Mouse (Mus musculus) hindbrain, embryonic 10.5 days (tissue): Measurements from ENCODE around the gene Ptch2. TPM values are rescaled to one million over a fixed set of nuclear protein-coding genes. Genes with fewer than 3 reads are reported as not detected.

Source experiments
- DNase-seq: peaks from one replicate; pipeline ENCODE4 v3.0.0-alpha.2; 2017; ENCODE audit warnings: low spot score
- H3K27ac ChIP-seq: fragments of 300-500 bp; sonication (generic); 2 replicates; pipeline ENCODE4 v1.5.1; 2016; ENCODE audit warnings: mild to moderate bottlenecking, moderate library complexity
- H3K27me3 ChIP-seq: fragments of 300-500 bp; sonication (generic); 2 replicates; pipeline ENCODE4 v1.6.1; 2016; ENCODE audit warnings: mild to moderate bottlenecking; ENCODE audit not compliant: poor library complexity, insufficient read depth, severe bottlenecking
- H3K36me3 ChIP-seq: fragments of 300-500 bp; sonication (generic); 2 replicates; pipeline ENCODE4 v1.6.1; 2016; ENCODE audit warnings: mild to moderate bottlenecking, moderate library complexity
- H3K4me1 ChIP-seq: fragments of 300-500 bp; sonication (generic); replicated peaks from 2 replicates; pipeline ENCODE4 v1.6.1; 2016; ENCODE audit warnings: mild to moderate bottlenecking
- H3K4me3 ChIP-seq: fragments of 300-500 bp; sonication (generic); 2 replicates; pipeline ENCODE4 v1.5.1; 2016; ENCODE audit warnings: mild to moderate bottlenecking, moderate library complexity
- H3K9me3 ChIP-seq: fragments of 300-500 bp; sonication (generic); 2 replicates; pipeline ENCODE4 v1.6.1; 2016; ENCODE audit warnings: mild to moderate bottlenecking, moderate library complexity
- WGBS: fragments of 180-500 bp; shearing (Covaris S2); methylation state at CpG from one replicate; pipeline ENCODE4 v1.1.7; 2016; 5-methylcytosine and 5-hydroxymethylcytosine counted together
- polyA plus RNA-seq: library from polyadenylated mRNA; unstranded; fragments of >200 nt; fragmentation: Nextera tagmentation; extraction: Ambion mirVana; gene quantifications from 2 replicates; pipeline ENCODE4 v1.2.1, GENCODE M21; 2016

Ptch2 gene
- polyA plus RNA-seq, 1 experiment from 2014 or later, result 6.9 TPM

DNA sequence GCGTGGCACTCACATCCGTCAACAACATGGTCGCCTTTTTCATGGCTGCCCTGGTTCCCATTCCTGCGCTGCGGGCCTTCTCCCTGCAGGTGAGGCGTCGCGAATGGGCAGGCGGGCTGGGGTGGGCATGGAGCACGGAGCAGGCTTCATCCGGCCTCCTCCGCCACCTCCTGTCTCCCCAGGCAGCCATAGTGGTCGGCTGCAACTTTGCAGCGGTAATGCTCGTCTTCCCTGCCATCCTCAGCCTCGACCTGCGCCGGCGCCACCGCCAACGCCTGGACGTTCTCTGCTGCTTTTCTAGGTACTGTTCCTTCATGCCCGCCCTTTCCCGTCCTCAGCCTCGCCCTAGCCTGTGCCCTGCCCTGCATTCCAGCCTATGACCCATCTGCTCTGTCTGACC is 13.5 kb downstream of the Ptch2 start:
- H3K27me3 ChIP-seq, result no peaks in the 10 kb centered on the region
- no peaks in the 10 kb centered on the region for H3K9me3 ChIP-seq
- DNase-seq, result no peak
- H3K36me3 ChIP-seq, result peaks cover 79% of the 10 kb centered on the region
- H3K4me3 ChIP-seq, result no peak overlapping the region
- peaks cover 7% of the 10 kb centered on the region for H3K4me1 ChIP-seq
- WGBS, result 94% methylated on average over 25 of the region's 25 CpGs
- no peak overlapping the region for H3K27ac ChIP-seq

DNA sequence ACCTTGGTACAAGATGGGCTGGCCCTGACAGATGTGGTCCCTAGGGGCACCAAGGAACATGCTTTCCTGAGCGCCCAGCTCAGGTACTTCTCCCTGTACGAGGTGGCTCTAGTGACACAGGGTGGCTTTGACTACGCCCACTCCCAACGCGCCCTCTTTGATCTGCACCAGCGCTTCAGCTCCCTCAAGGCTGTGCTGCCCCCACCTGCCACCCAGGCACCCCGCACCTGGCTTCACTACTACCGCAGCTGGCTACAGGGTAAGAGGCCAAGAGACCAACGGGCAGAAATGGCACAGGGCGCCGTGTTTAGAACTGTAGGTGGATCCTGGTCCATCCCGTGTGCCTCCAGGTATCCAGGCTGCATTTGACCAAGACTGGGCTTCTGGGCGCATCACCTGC is 14.4 kb downstream of the Ptch2 start:
- Histone ChIP-seq H3K4me3 (no peak overlapping the region), H3K36me3 (peaks cover 83% of the 10 kb centered on the region)
- no peak for DNase-seq

DNA sequence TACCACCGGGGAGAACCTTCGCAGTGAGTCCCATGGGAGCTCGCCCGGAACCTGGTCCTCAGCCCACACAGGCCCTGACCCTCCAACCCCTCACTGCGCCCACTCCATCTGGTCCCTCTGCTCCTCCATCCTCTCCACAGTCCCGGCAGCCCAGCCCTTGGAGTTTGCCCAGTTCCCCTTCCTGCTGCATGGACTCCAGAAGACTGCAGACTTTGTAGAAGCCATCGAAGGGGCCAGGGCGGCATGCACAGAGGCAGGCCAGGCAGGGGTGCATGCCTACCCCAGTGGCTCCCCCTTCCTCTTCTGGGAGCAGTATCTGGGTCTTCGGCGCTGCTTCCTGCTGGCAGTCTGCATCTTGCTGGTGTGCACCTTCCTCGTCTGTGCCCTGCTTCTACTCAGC is 15.1 kb downstream of the Ptch2 start:
- no peak overlapping the region for H3K27ac ChIP-seq
- H3K36me3 ChIP-seq, result peaks cover 75% of the 10 kb centered on the region
- H3K4me1 ChIP-seq, result 0 out of 2 replicates have a peak, but pooled peaks cover under 1% of the 10 kb centered on the region
- DNase-seq, result no peak
- no peaks in the 10 kb centered on the region for H3K27me3 ChIP-seq
- H3K4me3 ChIP-seq, result no peak overlapping the region
- 89% methylated on average over 11 of the region's 11 CpGs for WGBS
- H3K9me3 ChIP-seq, result no peaks in the 10 kb centered on the region

More for the DNA sequence above, 14.4 kb downstream of the Ptch2 start:
- no peaks in the 10 kb centered on the region for H3K9me3 ChIP-seq
- no peaks in the 10 kb centered on the region for H3K27me3 ChIP-seq
- WGBS, result 92% methylated on average over 13 of the region's 13 CpGs
- H3K27ac ChIP-seq, result no peak overlapping the region
- H3K4me1 ChIP-seq, result peaks cover 7% of the 10 kb centered on the region

DNA sequence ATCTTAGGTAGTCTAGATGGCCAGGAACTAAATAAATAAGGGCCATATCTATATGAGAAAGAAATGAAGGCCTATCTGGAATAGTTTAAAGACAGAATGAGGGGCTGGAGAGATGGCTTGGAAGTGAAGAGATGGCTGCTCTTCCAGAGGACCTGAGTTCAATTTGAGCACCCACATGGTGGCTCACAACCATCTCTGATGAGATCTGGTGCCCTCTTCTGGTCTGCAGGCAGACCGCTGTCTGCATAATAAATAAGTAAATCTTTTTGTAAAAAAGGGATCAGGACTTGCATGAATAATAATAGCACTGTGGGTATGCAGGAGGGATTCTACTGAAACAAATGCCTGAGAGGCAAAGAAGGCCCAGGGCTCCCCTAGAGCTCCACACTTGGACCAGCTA is 17.4 kb downstream of the Ptch2 start:
- H3K27me3 ChIP-seq, result no peaks in the 10 kb centered on the region
- no peak for DNase-seq
- no peaks in the 10 kb centered on the region for H3K9me3 ChIP-seq
- 83% methylated on average over 1 of the region's 1 CpGs for WGBS
- no peak overlapping the region for H3K4me3 ChIP-seq
- H3K27ac ChIP-seq, result no peak overlapping the region
- H3K4me1 ChIP-seq, result no peaks in the 10 kb centered on the region
- peaks cover 63% of the 10 kb centered on the region for H3K36me3 ChIP-seq

DNA sequence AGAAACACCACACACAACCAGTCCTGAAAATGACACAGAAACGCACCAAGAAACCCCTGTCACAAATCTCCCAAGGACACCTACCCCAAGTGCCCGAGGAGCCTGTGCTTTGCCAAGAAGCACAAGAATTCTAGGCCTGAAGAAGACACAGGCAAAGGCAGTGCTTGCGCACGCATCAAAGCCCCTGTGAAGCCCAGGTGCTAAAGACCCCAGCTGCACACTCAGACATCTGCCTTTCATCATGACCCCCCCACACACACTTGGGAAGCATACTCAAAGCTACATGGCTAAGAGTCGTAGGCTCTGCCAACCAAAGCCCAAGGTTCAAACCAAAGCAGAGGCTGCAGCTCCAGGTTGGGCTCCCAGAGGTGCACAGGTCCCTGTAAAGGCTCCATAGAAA is 19.7 kb downstream of the Ptch2 start:
- no peak overlapping the region for H3K4me3 ChIP-seq
- 90% methylated on average over 5 of the region's 5 CpGs for WGBS
- no peak overlapping the region for H3K27ac ChIP-seq
- H3K27me3 ChIP-seq, result no peaks in the 10 kb centered on the region
- no peak for DNase-seq
- peaks cover 40% of the 10 kb centered on the region for H3K36me3 ChIP-seq
- H3K4me1 ChIP-seq, result peaks cover 7% of the 10 kb centered on the region
- no peaks in the 10 kb centered on the region for H3K9me3 ChIP-seq

DNA sequence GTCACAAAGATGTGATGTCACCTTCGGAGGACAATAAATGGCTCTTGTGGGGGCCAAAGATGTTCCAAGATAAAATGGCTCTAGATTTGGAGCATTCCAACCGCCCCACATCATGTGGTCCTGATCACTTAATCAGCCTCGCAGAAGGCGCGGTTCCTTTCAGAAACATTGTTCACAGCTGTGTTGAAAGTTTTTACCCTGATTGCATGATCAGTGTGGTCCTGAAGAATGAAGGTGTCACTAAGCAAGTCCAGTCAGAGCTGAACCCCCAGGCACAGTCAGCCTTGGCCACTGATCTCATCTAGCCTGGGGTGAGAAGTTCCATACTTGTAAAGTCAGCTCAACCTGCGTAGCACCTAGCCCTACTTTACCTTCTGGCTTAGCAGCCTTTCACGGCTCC is 22.1 kb downstream of the Ptch2 start:
- Histone ChIP-seq H3K36me3 (peaks cover 22% of the 10 kb centered on the region), H3K9me3 (no peaks in the 10 kb centered on the region), H3K4me1 (peaks cover 16% of the 10 kb centered on the region), H3K4me3 (no peak overlapping the region), H3K27ac (no peak overlapping the region), H3K27me3 (no peaks in the 10 kb centered on the region)
- no peak for DNase-seq
- WGBS, result 94% methylated on average over 7 of the region's 7 CpGs

DNA sequence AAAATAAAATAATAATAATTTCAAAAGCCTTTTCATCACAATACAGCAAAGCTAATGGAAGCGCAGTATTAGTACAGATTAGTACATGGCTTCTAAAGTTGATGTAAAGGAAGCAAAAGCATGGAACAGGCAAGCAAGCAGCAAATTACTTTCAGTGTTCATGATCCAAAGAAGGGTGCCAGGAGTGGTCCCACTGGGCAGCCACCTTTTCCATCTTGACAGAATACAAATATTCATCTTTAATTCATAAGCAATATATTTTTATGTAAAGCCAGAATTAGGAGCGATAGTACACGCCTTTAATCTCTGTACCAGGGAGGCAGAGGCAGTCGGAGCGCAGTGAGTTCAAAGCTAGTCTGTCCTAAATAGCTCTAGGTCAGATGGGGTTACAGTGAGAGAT is 23.8 kb downstream of the Ptch2 start:
- Histone ChIP-seq H3K27ac (peak overlapping the region; percentile 95), H3K36me3 (peaks cover 5% of the 10 kb centered on the region), H3K4me3 (peak overlapping the region; percentile 80), H3K9me3 (no peaks in the 10 kb centered on the region), H3K27me3 (no peaks in the 10 kb centered on the region), H3K4me1 (peaks cover 25% of the 10 kb centered on the region)
- DNase-seq, result no peak
- 82% methylated on average over 5 of the region's 5 CpGs for WGBS

DNA sequence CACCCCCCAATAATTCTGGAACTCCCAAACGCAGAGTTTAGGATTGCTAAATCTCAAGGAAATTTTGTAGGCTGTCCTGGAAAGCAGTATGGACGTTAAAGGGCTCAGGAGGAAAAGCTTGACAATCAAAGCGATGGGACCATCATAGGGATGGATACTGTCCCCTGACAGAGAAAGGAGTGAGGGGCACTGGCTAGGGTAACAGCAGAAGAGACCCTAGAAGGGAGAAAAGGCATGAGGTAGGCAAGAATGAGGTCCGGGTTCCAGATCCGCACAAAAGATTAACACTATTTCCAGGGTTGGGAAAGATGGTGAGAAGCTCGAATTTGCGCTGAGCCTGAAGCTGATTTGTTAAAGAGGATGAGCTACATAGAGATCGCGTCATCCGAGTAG is 24.2 kb downstream of the Ptch2 start:
- peaks cover 29% of the 10 kb centered on the region for H3K4me1 ChIP-seq
- 8% methylated on average over 10 of the region's 10 CpGs for WGBS
- no peak for DNase-seq
- H3K4me3 ChIP-seq, result peak overlapping the region; percentile 80
- no peaks in the 10 kb centered on the region for H3K9me3 ChIP-seq
- H3K27me3 ChIP-seq, result no peaks in the 10 kb centered on the region
- H3K36me3 ChIP-seq, result peaks cover under 1% of the 10 kb centered on the region
- H3K27ac ChIP-seq, result peak overlapping the region; percentile 95

DNA sequence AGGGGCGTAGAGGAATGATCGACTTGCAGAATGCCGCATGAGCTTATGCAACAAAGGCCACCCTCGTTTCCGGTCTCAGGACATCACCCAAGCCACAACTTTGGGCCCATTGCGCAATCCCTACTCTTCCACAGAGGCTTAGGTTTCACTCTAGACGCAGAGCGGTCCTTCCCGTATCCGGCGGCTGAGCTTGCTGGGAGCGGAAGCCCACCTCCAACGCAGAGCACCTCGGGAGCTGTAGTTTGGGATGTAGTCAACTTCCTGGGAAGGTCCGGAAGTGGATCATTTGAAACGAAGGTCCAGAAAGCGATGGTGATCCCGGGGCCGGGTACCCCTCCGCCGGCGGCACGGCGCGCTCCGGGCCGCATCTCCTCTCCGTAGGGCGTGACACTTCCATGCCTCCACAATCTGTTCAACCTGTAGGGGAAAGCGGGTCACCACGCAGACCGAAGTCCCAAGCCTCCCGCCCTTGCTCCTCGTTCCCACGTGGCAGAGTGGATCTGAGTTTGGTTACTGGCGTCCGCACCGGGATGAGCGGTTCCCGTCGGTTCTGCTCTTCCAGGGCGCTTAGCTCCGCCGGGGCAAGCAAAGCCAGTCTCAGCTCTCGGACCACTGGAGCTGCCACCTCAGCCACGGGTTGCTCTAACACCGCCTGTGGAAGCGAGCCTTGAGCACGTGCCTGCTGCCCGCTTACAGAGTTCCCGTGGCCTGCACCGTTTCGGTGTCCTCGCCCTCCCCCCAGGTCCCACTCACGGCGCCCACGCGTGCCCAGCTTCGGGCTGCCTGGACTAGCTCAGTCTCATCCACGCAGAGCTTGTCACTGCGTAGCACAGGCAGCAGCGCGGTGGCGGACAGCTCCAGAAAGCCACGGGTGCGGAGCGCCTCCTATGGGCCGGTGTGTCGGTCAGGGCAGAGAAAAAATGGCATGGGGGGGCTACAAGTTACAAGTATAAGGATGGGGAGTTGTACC is 24.9 kb downstream of the Ptch2 start:
- WGBS, result under 1% methylated on average over 69 of the region's 69 CpGs
- peaks cover 36% of the 10 kb centered on the region for H3K4me1 ChIP-seq
- no peaks in the 10 kb centered on the region for H3K27me3 ChIP-seq
- no peaks in the 10 kb centered on the region for H3K36me3 ChIP-seq
- peak; percentile 95 for DNase-seq
- H3K9me3 ChIP-seq, result no peaks in the 10 kb centered on the region
- peak overlapping the region; percentile 95 for H3K27ac ChIP-seq
- peak overlapping the region; percentile 80 for H3K4me3 ChIP-seq

DNA sequence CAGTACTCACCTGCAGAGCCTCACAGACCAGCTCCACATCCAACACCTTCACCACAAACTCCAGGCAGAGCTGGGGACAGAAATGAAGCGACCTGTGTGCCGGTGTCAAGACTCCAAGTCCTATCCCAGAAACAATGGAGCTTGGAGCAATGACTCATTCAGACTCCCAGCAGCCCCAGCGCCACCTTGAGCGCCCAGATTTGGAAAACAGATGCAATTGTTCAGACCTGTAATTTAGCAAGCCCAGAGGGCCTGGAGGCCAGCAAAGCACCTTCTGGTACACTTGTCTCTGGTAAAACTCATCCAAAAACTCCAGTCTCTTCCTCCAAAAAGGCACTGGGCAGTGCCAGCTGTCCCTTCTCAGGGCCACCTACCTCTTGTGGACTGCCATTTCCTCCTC is 26.3 kb downstream of the Ptch2 start:
- H3K27me3 ChIP-seq, result no peaks in the 10 kb centered on the region
- H3K4me3 ChIP-seq, result no peak overlapping the region
- DNase-seq, result no peak
- H3K4me1 ChIP-seq, result peaks cover 51% of the 10 kb centered on the region
- 83% methylated on average over 4 of the region's 4 CpGs for WGBS
- peaks cover 8% of the 10 kb centered on the region; the same call in 1 of the 2 replicates for H3K36me3 ChIP-seq
- no peaks in the 10 kb centered on the region for H3K9me3 ChIP-seq
- H3K27ac ChIP-seq, result peak overlapping the region; percentile 18; the same call in 1 of the 2 replicates

DNA sequence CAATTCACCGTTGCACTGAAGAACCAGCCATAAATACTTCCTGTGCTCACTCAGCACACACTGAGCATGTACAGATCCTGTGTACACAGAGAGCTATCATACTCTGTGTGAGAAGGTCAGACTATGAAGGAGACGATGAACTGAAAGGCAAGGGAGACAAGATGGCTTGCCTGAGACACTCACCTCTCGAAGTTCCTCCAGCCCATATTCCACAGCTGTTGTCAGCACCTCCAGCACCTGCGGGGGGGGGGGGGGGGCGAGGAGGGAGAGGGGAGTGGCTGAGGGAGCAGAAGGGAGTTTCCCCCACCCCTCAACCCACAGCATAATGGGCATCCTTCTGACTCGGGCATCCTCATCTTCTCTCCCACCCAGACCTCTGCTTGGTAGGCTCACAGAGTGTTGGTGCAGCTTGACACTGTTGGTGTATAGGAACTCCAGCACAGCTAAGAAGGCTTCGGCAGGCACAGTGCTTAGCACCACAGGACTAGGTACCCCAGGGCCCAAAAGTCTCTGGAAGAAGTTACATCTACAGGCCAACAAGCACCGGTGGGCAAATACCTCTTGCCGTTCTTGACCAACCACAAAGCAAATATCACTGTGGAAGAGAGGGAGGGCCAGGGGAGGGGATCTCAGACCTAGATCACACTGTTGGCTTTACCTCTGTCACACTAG is 27.8 kb downstream of the Ptch2 start:
- H3K4me1 ChIP-seq, result peaks cover 51% of the 10 kb centered on the region
- peaks cover 20% of the 10 kb centered on the region for H3K36me3 ChIP-seq
- H3K9me3 ChIP-seq, result no peaks in the 10 kb centered on the region
- WGBS, result 76% methylated on average over 9 of the region's 9 CpGs
- no peak for DNase-seq
- H3K27me3 ChIP-seq, result no peaks in the 10 kb centered on the region
- no peak overlapping the region for H3K4me3 ChIP-seq
- H3K27ac ChIP-seq, result peak overlapping the region; percentile 56; the same call in 1 of the 2 replicates

DNA sequence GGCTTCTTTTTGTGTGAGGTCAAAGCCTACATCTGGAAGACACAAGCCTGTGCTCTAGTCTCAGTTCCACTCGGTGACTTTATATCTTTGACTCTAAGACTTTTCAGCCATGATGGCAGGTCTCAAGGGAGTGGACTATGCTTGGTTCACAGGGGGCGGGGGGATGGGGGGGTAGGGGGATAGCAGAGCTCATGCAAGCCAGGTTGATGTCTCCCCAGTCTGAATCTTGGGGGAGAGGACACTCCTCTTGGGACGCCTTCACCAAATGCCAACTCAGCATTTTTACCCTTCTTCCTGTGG is 28.3 kb downstream of the Ptch2 start:
- H3K4me3 ChIP-seq, result no peak overlapping the region
- H3K27me3 ChIP-seq, result no peaks in the 10 kb centered on the region
- peak overlapping the region; percentile 87; the same call in 1 of the 2 replicates for H3K27ac ChIP-seq
- H3K36me3 ChIP-seq, result peaks cover 25% of the 10 kb centered on the region
- no peaks in the 10 kb centered on the region for H3K9me3 ChIP-seq
- H3K4me1 ChIP-seq, result peaks cover 56% of the 10 kb centered on the region
- WGBS, result 87% methylated on average over 3 of the region's 3 CpGs
- DNase-seq, result no peak
